Mouse (Mus musculus) right cerebral cortex, postnatal 10 days (tissue): ENCODE measurements around the gene Oprd1.

ENCODE experiments used
- DNase-seq, 2 experiments: peaks; one replicate each; pipeline ENCODE4 v3.0.0; 2021; ENCODE audit warnings: low spot score in 2 of 2

Oprd1 gene

GRCm38 (mm10) chr4:132133920-132134319 is 10.4 kb downstream of the Oprd1 start:
- DNase-seq: no peak

GRCm38 (mm10) chr4:132133381-132133780 is 10.9 kb downstream of the Oprd1 start:
- DNase-seq: no peak

- no peak for DNase-seq
These were observed 12.0 kb downstream of the Oprd1 start for GRCm38 (mm10) chr4:132132297-132132696.

- no peak for DNase-seq
These were observed 12.5 kb downstream of the Oprd1 start for GRCm38 (mm10) chr4:132131790-132132189.

- DNase-seq: no peak
These were observed 13.2 kb downstream of the Oprd1 start for GRCm38 (mm10) chr4:132131116-132131515.

GRCm38 (mm10) chr4:132130645-132131044 is 13.6 kb downstream of the Oprd1 start:
- DNase-seq: no peak

GRCm38 (mm10) chr4:132130134-132130533 is 14.2 kb downstream of the Oprd1 start:
- DNase-seq: no peak

- peak; percentile 58 to 67 for DNase-seq
These were observed 15.2 kb downstream of the Oprd1 start for GRCm38 (mm10) chr4:132128997-132129636.

- DNase-seq: no peak
These were observed 17.2 kb downstream of the Oprd1 start for GRCm38 (mm10) chr4:132127091-132127490.

GRCm38 (mm10) chr4:132123166-132123565 is 21.1 kb downstream of the Oprd1 start:
- DNase-seq: no peak

GRCm38 (mm10) chr4:132121674-132122073 is 22.6 kb downstream of the Oprd1 start:
- no peak for DNase-seq

- no peak for DNase-seq
These were observed 24.7 kb downstream of the Oprd1 start for GRCm38 (mm10) chr4:132119566-132119965.

GRCm38 (mm10) chr4:132116315-132116714 is 28.0 kb downstream of the Oprd1 start:
- DNase-seq: no peak

GRCm38 (mm10) chr4:132113411-132114095 is 30.7 kb downstream of the Oprd1 start:
- DNase-seq: no peak

- DNase-seq: no peak
These were observed 33.1 kb downstream of the Oprd1 start for GRCm38 (mm10) chr4:132111227-132111626.

- DNase-seq: no peak
These were observed 36.1 kb downstream of the Oprd1 start for GRCm38 (mm10) chr4:132108221-132108620.

GRCm38 (mm10) chr4:132101152-132101551 is 43.1 kb downstream of the Oprd1 start:
- DNase-seq: no peak

- no peak for DNase-seq
These were observed 44.7 kb downstream of the Oprd1 start for GRCm38 (mm10) chr4:132099548-132099947.

GRCm38 (mm10) chr4:132095043-132095442 is 49.2 kb downstream of the Oprd1 start:
- DNase-seq: no peak

- DNase-seq: no peak
These were observed 50.4 kb downstream of the Oprd1 start for GRCm38 (mm10) chr4:132093928-132094327.

- no peak for DNase-seq
These were observed 51.1 kb downstream of the Oprd1 start for GRCm38 (mm10) chr4:132093136-132093535.

GRCm38 (mm10) chr4:132088921-132089320 is 55.4 kb downstream of the Oprd1 start:
- DNase-seq: peak; percentile 63 to 77

GRCm38 (mm10) chr4:132085114-132085513 is 59.2 kb downstream of the Oprd1 start:
- DNase-seq: no peak
